Mouse (Mus musculus) urinary bladder, postnatal 10 days (tissue): ENCODE measurements around the gene Tas2r143.

Source experiments
- DNase-seq: peaks from one replicate; pipeline ENCODE4 v3.0.0; 2022; ENCODE audit warnings: low spot score

Tas2r143 gene

GRCm38 (mm10) chr6:42399938-42400337, at the start of gene Tas2r143:
Gene Tas2r143 (plus strand): TSS chr6:42400238.
- no peak for DNase-seq

- no peak for DNase-seq
These were observed 48.9 kb upstream of the Tas2r143 start for GRCm38 (mm10) chr6:42350968-42351775.

GRCm38 (mm10) chr6:42351776-42352485, 48.1 kb upstream of the Tas2r143 start:
- DNase-seq, result no peak

- DNase-seq, result no peak
These were observed 47.6 kb upstream of the Tas2r143 start for GRCm38 (mm10) chr6:42352486-42352846.

- no peak for DNase-seq
These were observed 46.9 kb upstream of the Tas2r143 start for GRCm38 (mm10) chr6:42353180-42353579.

- DNase-seq, result no peak
These were observed 45.7 kb upstream of the Tas2r143 start for GRCm38 (mm10) chr6:42354076-42355019.

- no peak for DNase-seq
These were observed 44.7 kb upstream of the Tas2r143 start for GRCm38 (mm10) chr6:42355366-42355765.

GRCm38 (mm10) chr6:42355794-42356600, 44.0 kb upstream of the Tas2r143 start:
- no peak for DNase-seq

GRCm38 (mm10) chr6:42356913-42357312, 43.1 kb upstream of the Tas2r143 start:
- DNase-seq, result no peak

GRCm38 (mm10) chr6:42357901-42358300, 42.1 kb upstream of the Tas2r143 start:
- DNase-seq, result no peak

GRCm38 (mm10) chr6:42358901-42359300, 41.1 kb upstream of the Tas2r143 start:
- DNase-seq, result no peak

- no peak for DNase-seq
These were observed 40.5 kb upstream of the Tas2r143 start for GRCm38 (mm10) chr6:42359364-42360147.

GRCm38 (mm10) chr6:42360231-42360840, 39.7 kb upstream of the Tas2r143 start:
- DNase-seq, result no peak

- DNase-seq, result no peak
These were observed 38.8 kb upstream of the Tas2r143 start for GRCm38 (mm10) chr6:42361041-42361895.

GRCm38 (mm10) chr6:42362074-42362473, 38.0 kb upstream of the Tas2r143 start:
- DNase-seq, result no peak

- no peak for DNase-seq
These were observed 37.5 kb upstream of the Tas2r143 start for GRCm38 (mm10) chr6:42362497-42362896.

GRCm38 (mm10) chr6:42362974-42363373, 37.1 kb upstream of the Tas2r143 start:
- DNase-seq, result no peak

GRCm38 (mm10) chr6:42364066-42364465, 36.0 kb upstream of the Tas2r143 start:
- no peak for DNase-seq

- DNase-seq, result no peak
These were observed 35.4 kb upstream of the Tas2r143 start for GRCm38 (mm10) chr6:42364607-42365006.
